Comparison of ENCODE assay signal across 8 mouse cellular contexts in genomic region chr17:35869346-35870067, GRCm38 (mm10). TPM values are rescaled to one million over a fixed set of nuclear protein-coding genes. Genes with fewer than 3 reads are reported as not detected.
A peak's percentile ranks its signal among the peaks of the same experiment; 100 is the strongest.
DNase-seq lines count a peak whose midpoint lies in the region; ATAC-seq and TF ChIP-seq lines count a peak whose summit lies in the region.

No protein-coding gene starts in this region.

- H3ac ChIP-seq in myocyte (ENCODE audit: control insufficient read depth, insufficient read length), result peak overlapping the region; percentile 64

- H3K9ac ChIP-seq in embryonic facial prominence, embryonic 12.5 days, result peak overlapping the region; percentile 68

- peak; percentile 47 for DNase-seq in urinary bladder, postnatal 14 days (ENCODE audit: low spot score)
- no peak for DNase-seq in urinary bladder, adult 18-20 months (ENCODE audit: low spot score in 2 of 2)
- peak; percentile 32 for DNase-seq in heart, postnatal 25 days (ENCODE audit: low spot score)
- DNase-seq in liver, result peak; percentile 57
- DNase-seq in layer of hippocampus, postnatal 36 days, result no peak
- DNase-seq in cerebellum, postnatal 36 days, result no peak

- H3K79me2 ChIP-seq in myocyte (ENCODE audit: control insufficient read depth, insufficient read depth), result peaks cover 79% of the 10 kb centered on the region

- intact Hi-C loops in heart, postnatal 25 days (cut with DNase I), result no loop called here

- no peaks in the 10 kb centered on the region for H3K9me3 ChIP-seq in embryonic facial prominence, embryonic 12.5 days

- no peaks in the 10 kb centered on the region for H3K27me3 ChIP-seq in embryonic facial prominence, embryonic 12.5 days
- H3K27me3 ChIP-seq in myocyte (ENCODE audit: control insufficient read depth, insufficient read depth, insufficient read length), result no peaks in the 10 kb centered on the region

- no peak for ATAC-seq in embryonic facial prominence, embryonic 12.5 days (ENCODE audit: insufficient number of reproducible peaks, insufficient read depth, low FRiP score, low TSS enrichment)

- no peak for TF ChIP-seq POLR2A in myocyte (IDR thresholded peaks at IDR 0.05; ENCODE audit: insufficient read length, low read depth)

- peaks cover 23% of the 10 kb centered on the region for H3K36me3 ChIP-seq in embryonic facial prominence, embryonic 12.5 days
- H3K36me3 ChIP-seq in myocyte (ENCODE audit: control insufficient read depth, insufficient read depth), result peaks cover 12% of the 10 kb centered on the region

- H3K4me1 ChIP-seq in embryonic facial prominence, embryonic 12.5 days, result peaks cover 62% of the 10 kb centered on the region

- H3K4me2 ChIP-seq in embryonic facial prominence, embryonic 12.5 days (replicated peaks), result peak overlapping the region; percentile 96
- peak overlapping the region; percentile 99 for H3K4me2 ChIP-seq in myocyte (ENCODE audit: low read depth)

- H3K27ac ChIP-seq in embryonic facial prominence, embryonic 12.5 days, result peak overlapping the region; percentile 98

- 1% methylated on average over 7 of the region's 7 CpGs for WGBS in embryonic facial prominence, embryonic 12.5 days

- H3K4me3 ChIP-seq in embryonic facial prominence, embryonic 12.5 days, result peak overlapping the region; percentile 73
- peak overlapping the region; percentile 90 for H3K4me3 ChIP-seq in myocyte

TF ChIP-seq in myocyte, 11 proteins besides CTCF, POLR2A, EP300 and RAD21:
- TF ChIP-seq MYOD1 (IDR thresholded peaks at IDR 0.05; ENCODE audit: control insufficient read depth in 1 of 3, insufficient read length in 2 of 3, low read depth in 2 of 3) (no peak), E2F4 (IDR thresholded peaks at IDR 0.05; ENCODE audit: insufficient read depth) (no peak), MYOG (IDR thresholded peaks at IDR 0.05; ENCODE audit: control insufficient read depth in 1 of 3, insufficient read depth in 1 of 3, insufficient read length in 2 of 3, low read depth in 2 of 3) (no peak), REST (IDR thresholded peaks at IDR 0.05; ENCODE audit: insufficient read depth, insufficient read length) (no peak), TCF12 (IDR thresholded peaks at IDR 0.05; ENCODE audit: insufficient read depth, poor library complexity, severe bottlenecking) (no peak), POLR2AphosphoS2 (IDR thresholded peaks at IDR 0.05; ENCODE audit: insufficient read length, low read depth) (no peak), TCF3 (IDR thresholded peaks at IDR 0.05; ENCODE audit: insufficient read length, low read depth) (no peak), CEBPB (IDR thresholded peaks at IDR 0.05; ENCODE audit: insufficient read depth, poor library complexity, severe bottlenecking) (no peak), USF1 (IDR thresholded peaks at IDR 0.05; ENCODE audit: low read depth) (no peak), SRF (IDR thresholded peaks at IDR 0.05; ENCODE audit: control insufficient read depth, insufficient read length, low read depth) (no peak), MAX (IDR thresholded peaks at IDR 0.05; ENCODE audit: low read depth) (no peak)

RNA-seq across cellular contexts. Expression of gene Ppp1r18, which starts 4.1 kb away (rescaled TPM):
- 26.1 and 28.9 TPM in 2 replicates for polyA plus RNA-seq in embryonic facial prominence, embryonic 12.5 days (2016; fragmentation: Nextera tagmentation; extraction: Ambion mirVana)
- 10 to 100 TPM; 11.9 to 16.6 TPM for total RNA-seq in heart, postnatal 25 days (2021)
- polyA plus RNA-seq in myocyte (2012; fragmentation: generic; extraction: Trizol), result 46.2 TPM
- 1 to 10 TPM; 7.4 to 9.5 TPM for total RNA-seq in layer of hippocampus, postnatal 36 days (2021)

RNA-seq across cellular contexts. Expression of gene Nrm, which starts 8.4 kb away (rescaled TPM):
- 39.9 and 43.9 TPM in 2 replicates for polyA plus RNA-seq in embryonic facial prominence, embryonic 12.5 days (2016; fragmentation: Nextera tagmentation; extraction: Ambion mirVana)
- total RNA-seq in heart, postnatal 25 days (2021), result 1 to 10 TPM; 2.3 to 2.8 TPM
- 18.5 TPM for polyA plus RNA-seq in myocyte (2012; fragmentation: generic; extraction: Trizol)
- total RNA-seq in layer of hippocampus, postnatal 36 days (2021), result 1 to 10 TPM; 1.5 to 2.2 TPM

RNA-seq across cellular contexts. Expression of gene Dhx16, which starts 10.1 kb away (rescaled TPM):
- 47.8 and 52.8 TPM in 2 replicates for polyA plus RNA-seq in embryonic facial prominence, embryonic 12.5 days (2016; fragmentation: Nextera tagmentation; extraction: Ambion mirVana)
- total RNA-seq in heart, postnatal 25 days (2021), result 10 to 100 TPM; 19.2 to 20.1 TPM
- polyA plus RNA-seq in myocyte (2012; fragmentation: generic; extraction: Trizol), result 29.4 TPM
- total RNA-seq in layer of hippocampus, postnatal 36 days (2021), result 10 to 100 TPM; 32.0 to 37.4 TPM

RNA-seq across cellular contexts. Expression of gene 2310061I04Rik, which starts 27.7 kb away (rescaled TPM):
- 24.0 and 24.3 TPM in 2 replicates for polyA plus RNA-seq in embryonic facial prominence, embryonic 12.5 days (2016; fragmentation: Nextera tagmentation; extraction: Ambion mirVana)
- total RNA-seq in heart, postnatal 25 days (2021), result 100 to 1,000 TPM; 112 to 116 TPM
- polyA plus RNA-seq in myocyte (2012; fragmentation: generic; extraction: Trizol), result 33.7 TPM
- 10 to 100 TPM; 56.3 to 57.9 TPM for total RNA-seq in layer of hippocampus, postnatal 36 days (2021)

RNA-seq across cellular contexts. Expression of gene Mdc1, which starts 28.2 kb away (rescaled TPM):
- 15.1 and 21.3 TPM in 2 replicates for polyA plus RNA-seq in embryonic facial prominence, embryonic 12.5 days (2016; fragmentation: Nextera tagmentation; extraction: Ambion mirVana)
- 10 to 100 TPM; 11.8 to 14.6 TPM for total RNA-seq in heart, postnatal 25 days (2021)
- polyA plus RNA-seq in myocyte (2012; fragmentation: generic; extraction: Trizol), result 7.0 TPM
- 10 to 100 TPM; 13.1 to 19.5 TPM for total RNA-seq in layer of hippocampus, postnatal 36 days (2021)

Comparison
In these comparisons a context has a peak if more than half of its experiments do, and no peak if none do; other contexts are left out.
1. DNase-seq: peak in urinary bladder, postnatal 14 days (single experiment), heart, postnatal 25 days (single experiment) and liver (single experiment); none in urinary bladder, adult 18-20 months (0 of 2), layer of hippocampus, postnatal 36 days (0 of 2) and cerebellum, postnatal 36 days (0 of 2).